Mouse (Mus musculus) embryonic fibroblast, embryonic 13.5 days (primary cell): ENCODE measurements around the gene Trib2. TPM values are rescaled to one million over a fixed set of nuclear protein-coding genes. Genes with fewer than 3 reads are reported as not detected.
A peak's percentile ranks its signal among the peaks of the same experiment; 100 is the strongest.

ENCODE experiments used
- H3K27ac ChIP-seq: 2 replicates; pipeline ENCODE4 v1.5.1; 2012; ENCODE audit warnings: low read length, control low read depth, inconsistent platforms; ENCODE audit not compliant: insufficient read depth
- H3K4me1 ChIP-seq: 2 replicates; pipeline ENCODE4 v1.6.1; 2011; ENCODE audit warnings: low read length; ENCODE audit not compliant: control insufficient read depth, insufficient read depth
- H3K4me3 ChIP-seq: 2 replicates; pipeline ENCODE4 v1.5.1; 2011; ENCODE audit warnings: mild to moderate bottlenecking, control low read depth, low read length; ENCODE audit not compliant: insufficient read depth
- CTCF ChIP-seq: IDR thresholded peaks from 2 replicates; pipeline ENCODE4 v1.5.1; 2011; ENCODE audit warnings: mild to moderate bottlenecking, control low read depth, low read length, moderate library complexity, borderline replicate concordance; ENCODE audit not compliant: insufficient read depth
- POLR2A ChIP-seq: IDR thresholded peaks from 2 replicates; pipeline ENCODE4 v1.6.1; 2011; ENCODE audit warnings: low read depth, mild to moderate bottlenecking, control low read depth, low read length, moderate library complexity
- polyA plus RNA-seq: library from polyadenylated mRNA; stranded (reverse); fragments of >200 nt; gene quantifications from 2 replicates; pipeline ENCODE4 v1.2.4, GENCODE M21; 2011; ENCODE audit warnings: low read depth; ENCODE audit not compliant: missing spikeins, insufficient read length

Trib2 gene
- polyA plus RNA-seq, 1 experiment, result 30.2 TPM

DNA sequence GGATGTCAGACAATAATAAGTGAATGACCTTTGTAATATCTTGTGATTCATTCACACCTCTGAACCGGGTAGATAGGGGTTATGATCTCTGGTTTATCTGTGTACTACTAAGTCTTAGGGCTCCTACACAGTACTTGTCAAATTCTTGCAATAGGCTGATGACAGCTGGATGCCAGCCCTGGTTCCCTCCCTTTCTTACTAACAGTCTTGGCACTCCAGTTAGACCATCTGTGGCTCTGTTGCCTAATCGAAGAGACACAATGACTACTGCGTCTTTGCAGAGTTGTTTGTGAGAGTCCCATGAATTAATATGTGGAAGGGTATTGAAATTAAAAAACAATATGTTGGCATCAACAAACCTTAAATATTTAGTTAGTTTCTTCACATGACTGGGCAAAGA is 48.2 kb downstream of the Trib2 start:
- no peak for TF ChIP-seq CTCF
- no peak for TF ChIP-seq POLR2A
- H3K4me3 ChIP-seq, result no peak overlapping the region
- peaks cover 6% of the 10 kb centered on the region for H3K4me1 ChIP-seq
- H3K27ac ChIP-seq, result peak overlapping the region; percentile 65

- Histone ChIP-seq H3K4me1 (peaks cover 7% of the 10 kb centered on the region), H3K4me3 (no peak overlapping the region), H3K27ac (peak overlapping the region; percentile 90)
- TF ChIP-seq POLR2A (no peak), CTCF (no peak)
Measured at GRCm38 (mm10) chr12:15765996-15766395, 50.7 kb downstream of the Trib2 start.

DNA sequence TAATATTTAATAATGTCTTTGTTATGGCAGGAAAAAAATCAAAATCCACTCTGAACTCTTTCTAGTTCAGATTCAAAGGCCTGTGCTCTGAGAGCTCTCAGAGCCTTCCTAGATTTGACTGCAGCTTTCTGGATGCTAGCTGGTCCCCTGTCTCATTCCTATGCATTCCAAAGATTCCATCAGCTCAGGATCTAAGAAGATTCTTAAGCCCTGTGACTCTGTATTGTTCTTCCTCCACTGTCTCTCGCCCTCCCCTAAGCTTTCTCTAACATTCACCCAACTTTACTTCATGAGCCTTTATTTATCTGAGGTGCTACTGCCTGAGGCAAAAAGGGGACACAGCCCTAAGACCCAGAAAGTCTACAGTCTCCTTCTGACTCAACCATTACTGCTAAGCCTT is 51.5 kb downstream of the Trib2 start:
- TF ChIP-seq CTCF (no peak), POLR2A (no peak)
- peaks cover 7% of the 10 kb centered on the region for H3K4me1 ChIP-seq

DNA sequence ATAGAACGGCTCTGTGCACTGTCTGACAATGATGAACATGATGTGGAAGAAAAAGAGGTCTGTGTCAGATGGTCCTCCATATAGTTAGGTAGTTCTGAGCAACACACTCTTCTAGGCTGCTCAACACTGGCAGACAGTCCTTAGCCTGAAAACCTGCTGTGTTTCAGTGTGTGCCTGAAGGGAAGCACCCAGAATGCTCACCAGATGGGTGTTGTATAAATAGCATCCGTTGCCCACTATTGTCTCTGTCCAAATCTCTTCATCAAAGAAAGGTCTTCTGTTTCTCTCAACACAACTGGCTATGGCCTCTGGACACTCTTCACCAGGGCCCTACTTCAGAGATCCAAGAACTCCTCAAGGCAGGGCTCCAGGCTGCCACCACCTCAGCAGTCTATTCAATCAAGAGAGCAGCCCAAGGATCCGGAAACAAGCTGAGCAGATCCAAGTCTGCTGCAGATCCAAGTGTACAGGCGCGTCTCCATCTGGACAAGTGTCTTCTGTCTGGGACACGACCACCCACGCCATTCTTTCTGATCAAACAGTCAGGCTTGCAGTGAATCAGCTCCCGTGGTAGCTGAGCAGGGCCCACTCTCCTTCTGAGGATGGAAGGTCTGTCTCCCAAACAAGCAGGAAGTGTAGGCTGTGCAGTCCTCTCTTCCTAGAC is 55.1 kb downstream of the Trib2 start:
- Histone ChIP-seq H3K27ac (no peak overlapping the region; the same call in 1 of the 2 replicates), H3K4me3 (no peak overlapping the region), H3K4me1 (peaks cover 7% of the 10 kb centered on the region)
- no peak for TF ChIP-seq POLR2A

More for the DNA sequence above, 51.5 kb downstream of the Trib2 start:
- Histone ChIP-seq H3K4me3 (no peak overlapping the region), H3K27ac (peak overlapping the region; percentile 90)

DNA sequence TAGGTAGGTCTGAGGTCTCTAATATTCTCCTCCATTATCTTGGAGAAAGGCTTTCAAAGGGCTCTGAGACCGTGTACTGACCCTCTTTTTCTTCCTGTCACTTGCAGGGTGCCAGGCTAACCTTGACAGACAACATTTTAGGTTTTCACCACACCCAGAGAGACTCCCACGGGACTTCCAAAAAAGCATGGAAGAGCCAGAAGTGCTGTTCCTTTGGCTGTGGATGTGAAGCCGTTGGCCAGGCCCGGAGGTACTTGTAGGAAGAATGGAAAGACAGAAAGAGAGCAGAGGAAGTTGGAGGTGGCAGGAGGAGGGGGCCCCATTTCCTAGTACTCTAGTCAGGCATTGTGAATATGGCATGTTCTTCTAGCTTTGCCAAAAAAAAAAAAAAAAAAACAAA is 56.0 kb downstream of the Trib2 start:
- H3K4me3 ChIP-seq, result no peak overlapping the region
- no peak overlapping the region for H3K27ac ChIP-seq
- peaks cover 7% of the 10 kb centered on the region for H3K4me1 ChIP-seq
- TF ChIP-seq POLR2A (no peak), CTCF (no peak)

DNA sequence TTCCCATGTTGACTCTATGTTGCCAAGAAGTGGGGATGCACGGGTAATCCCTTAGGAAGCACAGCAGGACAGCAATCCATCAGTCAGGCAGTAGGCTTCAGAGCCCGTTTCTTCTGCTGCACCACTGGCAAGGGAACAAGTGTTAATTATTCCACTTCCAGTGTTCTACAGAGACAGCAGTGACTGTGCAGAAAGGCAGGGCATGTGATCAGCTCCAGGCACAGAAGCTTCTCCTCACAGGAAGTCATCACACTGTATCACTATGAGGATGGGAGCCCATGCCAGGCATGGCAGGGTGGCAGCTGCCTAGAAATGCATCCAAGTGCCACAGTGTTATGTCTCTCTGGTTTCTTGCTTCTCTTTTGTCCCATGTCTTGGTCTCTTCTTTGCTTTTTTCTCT is 57.9 kb downstream of the Trib2 start:
- H3K27ac ChIP-seq, result no peak overlapping the region

DNA sequence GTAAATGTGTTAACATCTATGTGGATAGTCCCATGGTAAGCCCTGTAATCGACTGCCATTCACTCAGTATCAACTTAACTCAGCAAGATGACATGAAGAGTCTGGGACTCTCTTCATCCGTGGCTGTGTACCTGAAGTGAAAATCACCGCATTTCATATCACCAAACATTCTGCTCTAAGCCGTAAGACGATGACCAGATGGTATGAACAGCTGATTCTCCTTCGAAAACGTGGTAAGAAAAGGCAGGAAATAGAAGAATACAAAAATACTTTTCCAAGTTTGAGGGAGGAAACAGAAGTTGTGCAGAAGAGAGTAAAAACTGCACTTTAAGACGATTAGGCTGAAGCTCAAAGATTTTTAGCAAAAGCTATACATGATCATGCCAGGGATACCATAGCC is 59.4 kb downstream of the Trib2 start:
- 0 out of 2 replicates have a peak, but pooled peaks cover 2% of the 10 kb centered on the region for H3K4me1 ChIP-seq
- TF ChIP-seq POLR2A (no peak), CTCF (no peak)
- no peak overlapping the region for H3K27ac ChIP-seq
- H3K4me3 ChIP-seq, result no peak overlapping the region

More for the DNA sequence above, 57.9 kb downstream of the Trib2 start:
- no peak for TF ChIP-seq CTCF
- TF ChIP-seq POLR2A, result no peak
- Histone ChIP-seq H3K4me1 (0 out of 2 replicates have a peak, but pooled peaks cover 2% of the 10 kb centered on the region), H3K4me3 (no peak overlapping the region)

- TF ChIP-seq POLR2A (no peak), CTCF (no peak)
Measured at GRCm38 (mm10) chr12:15755030-15755690, 61.6 kb downstream of the Trib2 start.

GRCm38 (mm10) chr12:15754602-15755001 is 62.1 kb downstream of the Trib2 start:
- H3K27ac ChIP-seq, result no peak overlapping the region
- no peaks in the 10 kb centered on the region for H3K4me1 ChIP-seq
- TF ChIP-seq POLR2A, result no peak
- no peak for TF ChIP-seq CTCF
- no peak overlapping the region for H3K4me3 ChIP-seq

More at GRCm38 (mm10) chr12:15755030-15755690, 61.6 kb downstream of the Trib2 start:
- no peaks in the 10 kb centered on the region for H3K4me1 ChIP-seq
- H3K27ac ChIP-seq, result no peak overlapping the region
- H3K4me3 ChIP-seq, result no peak overlapping the region

- no peak overlapping the region for H3K4me3 ChIP-seq
- no peak for TF ChIP-seq POLR2A
- no peak for TF ChIP-seq CTCF
- no peak overlapping the region for H3K27ac ChIP-seq
- H3K4me1 ChIP-seq, result no peaks in the 10 kb centered on the region
Measured at GRCm38 (mm10) chr12:15749646-15750195, 67.0 kb downstream of the Trib2 start.
